Mouse (Mus musculus) embryonic stem cell, embryonic (primary cell): ENCODE data around the gene Ifi206.

Experiments used
- CTCF ChIA-PET, 4 experiments: fragments of 300-600 bp in 2 of 4; fragments of 350-600 bp in 2 of 4; sonication (Branson Sonifier 250); formaldehyde crosslinking; loops; one replicate each; lab custom pipeline; 2022; ENCODE audit warnings: inconsistent platforms in 2 of 4; lab: Charles Lee
- POLR2A ChIA-PET, 4 experiments: fragments of 300-600 bp in 2 of 4; fragments of 350-600 bp in 2 of 4; sonication (Branson Sonifier 250); formaldehyde crosslinking; loops; one replicate each; lab custom pipeline; 2022; ENCODE audit warnings: antibody characterized with exemption in 4 of 4, inconsistent platforms in 1 of 4; lab: Charles Lee

Gene Ifi206

DNA sequence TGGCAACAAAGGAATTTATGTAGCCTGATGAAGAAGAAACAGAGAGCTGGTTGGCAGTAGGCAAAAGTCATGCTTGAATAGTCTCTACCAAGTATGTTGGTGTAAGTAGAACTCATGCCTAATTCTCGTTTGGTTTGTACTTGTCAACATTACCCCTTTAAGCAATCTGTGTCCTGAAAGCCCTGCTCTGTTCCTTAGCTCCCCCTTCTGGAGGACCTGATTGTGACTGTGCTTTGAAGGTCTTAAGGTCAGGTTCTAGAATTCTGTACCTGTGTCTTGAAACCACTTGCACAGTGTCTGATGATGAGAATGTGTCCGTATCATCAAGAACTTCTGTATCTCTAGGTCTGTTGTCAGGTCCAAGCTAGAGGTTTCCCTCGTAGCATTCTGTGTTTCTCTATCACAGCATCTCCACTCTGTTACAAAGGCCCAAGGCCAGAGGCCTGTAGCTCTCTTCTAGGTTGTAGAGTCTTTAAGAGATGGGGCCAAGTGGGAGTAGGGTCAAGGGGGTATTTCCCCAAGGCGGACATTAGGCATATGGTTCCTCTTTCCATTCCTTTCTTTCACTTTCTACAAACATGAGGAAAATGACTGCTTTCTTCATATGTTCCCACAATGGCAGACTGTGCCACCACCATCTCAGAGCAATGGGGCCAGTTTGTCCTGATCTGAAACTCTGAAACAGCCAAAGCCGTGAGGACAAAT lies 60.7 kb downstream of the Ifi206 start:
- POLR2A ChIA-PET, result interaction anchor here in 2 of 4 experiments (0.7 to 4.5 kb wide), 4 partner anchors 10 to 17 kb away, joined by 3 to 21 read pairs (median 4); no protein-coding TSS in a partner anchor
- CTCF ChIA-PET, result interaction anchor here in 2 of 4 experiments (0.8 to 1.4 kb wide), 2 partner anchors 10 to 835 kb away, joined by 3 to 4 read pairs; no protein-coding TSS in a partner anchor

DNA sequence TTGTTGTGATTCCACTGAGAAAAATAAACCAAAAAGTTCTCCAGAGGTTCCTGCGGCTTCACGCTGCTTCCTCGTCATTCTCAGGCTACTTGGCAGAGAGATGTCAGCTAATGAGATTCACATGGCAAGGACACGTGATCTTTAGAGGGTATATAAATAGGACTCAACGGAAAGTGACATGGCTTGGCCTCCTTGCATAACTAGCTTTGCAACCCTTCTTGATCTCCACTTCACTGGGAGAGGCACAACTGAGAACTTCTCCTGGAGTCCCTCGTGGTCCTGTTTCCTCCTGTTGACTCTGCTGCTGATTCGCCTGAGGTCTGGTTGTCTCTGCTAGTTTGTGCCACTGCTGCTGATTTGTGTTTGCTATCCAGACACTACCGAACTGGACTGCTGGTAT lies 63.5 kb downstream of the Ifi206 start:
- POLR2A ChIA-PET, result interaction anchor here in 2 of 4 experiments (1.9 to 4.5 kb wide), 2 partner anchors 8 kb away, joined by 5 to 21 read pairs; no protein-coding TSS in a partner anchor
- CTCF ChIA-PET, result no interaction called here

DNA sequence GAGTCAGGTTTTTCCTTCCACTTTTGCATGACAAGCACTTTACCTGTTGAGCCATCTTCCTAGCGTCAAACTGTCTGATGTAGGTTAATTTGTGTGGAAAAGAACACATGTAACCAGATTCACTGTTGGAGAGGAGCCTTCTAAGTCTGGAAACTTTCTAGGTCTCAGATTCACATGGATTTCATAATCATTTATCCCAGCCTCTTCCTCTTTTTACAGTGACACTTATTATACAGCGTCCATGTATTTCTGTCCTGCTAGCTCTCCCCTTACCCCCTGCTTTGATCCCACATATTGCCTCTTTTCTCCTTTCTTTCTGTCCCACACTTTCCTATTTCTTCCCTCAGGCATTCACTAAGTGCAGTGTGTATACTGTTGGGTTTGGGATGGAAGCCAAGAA lies 64.5 kb downstream of the Ifi206 start:
- CTCF ChIA-PET, result interaction anchor here in 1 of 4 experiments (0.7 kb wide), 1 partner anchor 60 kb away, joined by 3 read pairs; no protein-coding TSS in a partner anchor
- POLR2A ChIA-PET, result no interaction called here

- ChIA-PET CTCF (no interaction called here), POLR2A (interaction anchor here in 2 of 4 experiments (1.1 to 2.4 kb wide), 3 partner anchors 8 to 9 kb away, joined by 4 to 21 read pairs (median 5); no protein-coding TSS in a partner anchor)
Observed at GRCm38 (mm10) chr1:173420374-173420773, 70.5 kb downstream of the Ifi206 start.

GRCm38 (mm10) chr1:173418936-173419621 lies 71.8 kb downstream of the Ifi206 start:
- POLR2A ChIA-PET, result interaction anchor here in 2 of 4 experiments (0.6 to 2.4 kb wide), 11 partner anchors 9 to 1396 kb away, joined by 3 to 21 read pairs (median 5); no protein-coding TSS in a partner anchor
- CTCF ChIA-PET, result interaction anchor here in 1 of 4 experiments (0.5 kb wide), 1 partner anchor 1309 kb away, joined by 3 read pairs; no protein-coding TSS in a partner anchor

- ChIA-PET CTCF (no interaction called here), POLR2A (interaction anchor here in 2 of 4 experiments (0.7 to 2.4 kb wide), 4 partner anchors 10 to 70 kb away, joined by 3 to 21 read pairs (median 5); no protein-coding TSS in a partner anchor)
Observed at GRCm38 (mm10) chr1:173418516-173418915, 72.3 kb downstream of the Ifi206 start.
